Mouse (Mus musculus): ENCODE data around the gene Cped1. TPM values are rescaled to one million over a fixed set of nuclear protein-coding genes. Genes with fewer than 3 reads are reported as not detected.

The Cped1 gene
- polyA plus RNA-seq, 1 experiment from 2014 or later = 3.2 TPM

- no peak overlapping the region for H3K4me3 ChIP-seq (replicated peaks; ENCODE audit: low read length)
- 93% methylated on average over 12 of the region's 12 CpGs for WGBS
Measured at GRCm38 (mm10) chr6:22010258-22010657, 24.5 kb downstream of the Cped1 start.

GRCm38 (mm10) chr6:22010761-22011281 is 25.1 kb downstream of the Cped1 start:
- no peaks in the 10 kb centered on the region for H3K27me3 ChIP-seq (replicated peaks; ENCODE audit: control insufficient read depth, insufficient read depth, low read length)
- H3K4me1 ChIP-seq (replicated peaks; ENCODE audit: control insufficient read depth, insufficient read depth, low read length) = no peaks in the 10 kb centered on the region
- H3K9me3 ChIP-seq (ENCODE audit: control insufficient read depth, low read length) = no peaks in the 10 kb centered on the region
- no peak overlapping the region for H3K4me2 ChIP-seq (ENCODE audit: low read length)
- 94% methylated on average over 11 of the region's 11 CpGs for WGBS
- no peak overlapping the region for H3K9ac ChIP-seq (replicated peaks; ENCODE audit: low read depth, low read length)
- no peaks in the 10 kb centered on the region for H3K36me3 ChIP-seq (ENCODE audit: control insufficient read depth, insufficient read depth)
- no peak for ATAC-seq
- H3K27ac ChIP-seq (ENCODE audit: low read length) = no peak overlapping the region
- no peak overlapping the region for H3K4me3 ChIP-seq (replicated peaks; ENCODE audit: low read length)

More at GRCm38 (mm10) chr6:22010258-22010657, 24.5 kb downstream of the Cped1 start:
- Histone ChIP-seq H3K36me3 (ENCODE audit: control insufficient read depth, insufficient read depth) (no peaks in the 10 kb centered on the region), H3K9ac (replicated peaks; ENCODE audit: low read depth, low read length) (no peak overlapping the region), H3K4me1 (replicated peaks; ENCODE audit: control insufficient read depth, insufficient read depth, low read length) (no peaks in the 10 kb centered on the region), H3K4me2 (ENCODE audit: low read length) (no peak overlapping the region), H3K9me3 (ENCODE audit: control insufficient read depth, low read length) (no peaks in the 10 kb centered on the region), H3K27ac (ENCODE audit: low read length) (no peak overlapping the region), H3K27me3 (replicated peaks; ENCODE audit: control insufficient read depth, insufficient read depth, low read length) (no peaks in the 10 kb centered on the region)
- no peak for ATAC-seq

DNA sequence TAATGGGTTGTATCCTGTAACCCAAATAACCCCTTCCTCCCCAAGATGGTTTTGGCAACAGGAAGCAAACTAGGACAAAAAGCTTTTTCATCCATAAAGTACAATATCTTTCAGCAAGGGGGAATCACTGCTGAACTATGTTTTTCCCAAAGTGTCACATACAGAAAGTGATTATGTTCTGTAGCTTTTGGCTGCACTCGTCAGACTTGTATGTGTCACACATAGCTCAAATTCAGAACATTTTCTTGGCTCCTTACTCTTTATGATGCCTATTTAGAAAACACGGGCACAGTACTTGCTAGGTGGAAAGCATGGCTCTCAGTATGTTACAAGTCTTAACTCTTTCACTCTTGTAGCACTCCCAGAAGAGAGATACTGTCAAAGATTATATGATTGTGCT is 25.8 kb downstream of the Cped1 start:
- no peak overlapping the region for H3K4me3 ChIP-seq (replicated peaks; ENCODE audit: low read length)
- H3K27me3 ChIP-seq (replicated peaks; ENCODE audit: control insufficient read depth, insufficient read depth, low read length) = no peaks in the 10 kb centered on the region
- no peak overlapping the region for H3K9ac ChIP-seq (replicated peaks; ENCODE audit: low read depth, low read length)
- H3K27ac ChIP-seq (ENCODE audit: low read length) = no peak overlapping the region
- H3K9me3 ChIP-seq (ENCODE audit: control insufficient read depth, low read length) = no peaks in the 10 kb centered on the region
- WGBS = 70% methylated on average over 2 of the region's 2 CpGs
- H3K36me3 ChIP-seq (ENCODE audit: control insufficient read depth, insufficient read depth) = no peaks in the 10 kb centered on the region
- no peak for ATAC-seq
- no peak overlapping the region for H3K4me2 ChIP-seq (ENCODE audit: low read length)
- H3K4me1 ChIP-seq (replicated peaks; ENCODE audit: control insufficient read depth, insufficient read depth, low read length) = no peaks in the 10 kb centered on the region

GRCm38 (mm10) chr6:22012099-22012498 is 26.4 kb downstream of the Cped1 start:
- Histone ChIP-seq H3K9ac (replicated peaks; ENCODE audit: low read depth, low read length) (no peak overlapping the region), H3K4me2 (ENCODE audit: low read length) (no peak overlapping the region), H3K27me3 (replicated peaks; ENCODE audit: control insufficient read depth, insufficient read depth, low read length) (no peaks in the 10 kb centered on the region), H3K4me3 (replicated peaks; ENCODE audit: low read length) (no peak overlapping the region), H3K27ac (ENCODE audit: low read length) (no peak overlapping the region), H3K4me1 (replicated peaks; ENCODE audit: control insufficient read depth, insufficient read depth, low read length) (no peaks in the 10 kb centered on the region), H3K9me3 (ENCODE audit: control insufficient read depth, low read length) (no peaks in the 10 kb centered on the region), H3K36me3 (ENCODE audit: control insufficient read depth, insufficient read depth) (no peaks in the 10 kb centered on the region)
- no peak for ATAC-seq
- 87% methylated on average over 5 of the region's 5 CpGs for WGBS

DNA sequence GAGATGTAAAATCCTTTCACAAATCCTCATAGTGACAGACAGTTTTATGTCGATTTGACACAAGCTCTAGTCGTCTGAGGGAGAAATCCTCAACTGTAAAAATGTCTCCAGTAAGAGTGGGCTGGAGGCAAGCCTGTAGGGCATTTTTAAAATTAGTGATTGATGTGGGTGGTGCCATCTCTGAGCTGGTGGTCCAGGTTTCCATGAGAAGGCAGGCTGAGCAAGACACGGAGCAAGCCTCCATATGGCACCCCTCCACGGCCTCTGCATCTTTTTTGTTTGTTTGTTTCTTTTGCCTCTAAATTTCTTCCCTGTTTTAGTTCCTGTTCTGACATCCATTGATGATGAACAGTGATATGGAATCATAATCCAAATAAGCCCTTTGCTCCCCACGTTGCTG is 26.8 kb downstream of the Cped1 start:
- Histone ChIP-seq H3K36me3 (ENCODE audit: control insufficient read depth, insufficient read depth) (no peaks in the 10 kb centered on the region), H3K9me3 (ENCODE audit: control insufficient read depth, low read length) (no peaks in the 10 kb centered on the region), H3K27ac (ENCODE audit: low read length) (no peak overlapping the region), H3K27me3 (replicated peaks; ENCODE audit: control insufficient read depth, insufficient read depth, low read length) (no peaks in the 10 kb centered on the region), H3K4me1 (replicated peaks; ENCODE audit: control insufficient read depth, insufficient read depth, low read length) (no peaks in the 10 kb centered on the region), H3K4me2 (ENCODE audit: low read length) (no peak overlapping the region), H3K4me3 (replicated peaks; ENCODE audit: low read length) (no peak overlapping the region), H3K9ac (replicated peaks; ENCODE audit: low read depth, low read length) (no peak overlapping the region)
- WGBS = 88% methylated on average over 5 of the region's 5 CpGs
- no peak for ATAC-seq

- 94% methylated on average over 3 of the region's 3 CpGs for WGBS
- no peak overlapping the region for H3K4me3 ChIP-seq (replicated peaks; ENCODE audit: low read length)
- H3K4me1 ChIP-seq (replicated peaks; ENCODE audit: control insufficient read depth, insufficient read depth, low read length) = no peaks in the 10 kb centered on the region
- no peak overlapping the region for H3K4me2 ChIP-seq (ENCODE audit: low read length)
- no peaks in the 10 kb centered on the region for H3K36me3 ChIP-seq (ENCODE audit: control insufficient read depth, insufficient read depth)
- no peak overlapping the region for H3K27ac ChIP-seq (ENCODE audit: low read length)
- no peak for ATAC-seq
- H3K9ac ChIP-seq (replicated peaks; ENCODE audit: low read depth, low read length) = no peak overlapping the region
- H3K27me3 ChIP-seq (replicated peaks; ENCODE audit: control insufficient read depth, insufficient read depth, low read length) = no peaks in the 10 kb centered on the region
- H3K9me3 ChIP-seq (ENCODE audit: control insufficient read depth, low read length) = no peaks in the 10 kb centered on the region
Measured at GRCm38 (mm10) chr6:22013394-22013793, 27.7 kb downstream of the Cped1 start.

DNA sequence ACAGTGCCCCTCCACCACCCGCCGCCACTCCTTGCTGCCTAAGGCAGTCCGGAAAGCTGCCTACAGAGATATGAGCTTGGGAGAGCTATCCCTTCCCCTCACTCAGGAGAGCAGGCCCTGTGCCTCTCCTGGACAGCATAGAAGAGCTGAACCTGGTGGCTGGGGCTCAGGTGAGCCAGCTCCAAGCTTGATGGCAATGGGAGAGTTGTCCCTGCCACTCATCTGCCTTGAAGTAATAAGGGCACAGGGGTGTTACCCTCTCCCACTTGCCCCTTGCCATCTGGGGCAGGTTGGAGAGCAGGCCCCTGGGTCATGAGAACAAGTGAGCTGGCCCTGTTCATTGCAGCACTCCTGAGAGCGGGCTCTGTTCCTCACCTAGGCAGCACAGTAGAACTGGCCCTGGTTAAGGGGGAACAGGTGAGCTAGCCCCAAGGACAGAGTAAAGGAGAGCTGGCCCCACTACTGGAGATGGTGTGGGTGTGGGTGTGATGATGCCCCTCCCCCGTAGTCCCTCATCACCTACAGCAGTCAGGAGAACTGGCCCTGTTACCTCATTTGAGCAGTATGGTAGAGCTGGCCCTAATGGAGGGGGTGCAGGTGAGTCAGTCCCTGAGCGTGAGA is 28.7 kb downstream of the Cped1 start:
- H3K27me3 ChIP-seq (replicated peaks; ENCODE audit: control insufficient read depth, insufficient read depth, low read length) = no peaks in the 10 kb centered on the region
- WGBS = 94% methylated on average over 6 of the region's 6 CpGs
- H3K4me3 ChIP-seq (replicated peaks; ENCODE audit: low read length) = no peak overlapping the region
- no peaks in the 10 kb centered on the region for H3K9me3 ChIP-seq (ENCODE audit: control insufficient read depth, low read length)
- no peak overlapping the region for H3K4me2 ChIP-seq (ENCODE audit: low read length)
- no peak overlapping the region for H3K9ac ChIP-seq (replicated peaks; ENCODE audit: low read depth, low read length)
- no peak overlapping the region for H3K27ac ChIP-seq (ENCODE audit: low read length)
- H3K36me3 ChIP-seq (ENCODE audit: control insufficient read depth, insufficient read depth) = no peaks in the 10 kb centered on the region
- no peak for ATAC-seq
- no peaks in the 10 kb centered on the region for H3K4me1 ChIP-seq (replicated peaks; ENCODE audit: control insufficient read depth, insufficient read depth, low read length)

DNA sequence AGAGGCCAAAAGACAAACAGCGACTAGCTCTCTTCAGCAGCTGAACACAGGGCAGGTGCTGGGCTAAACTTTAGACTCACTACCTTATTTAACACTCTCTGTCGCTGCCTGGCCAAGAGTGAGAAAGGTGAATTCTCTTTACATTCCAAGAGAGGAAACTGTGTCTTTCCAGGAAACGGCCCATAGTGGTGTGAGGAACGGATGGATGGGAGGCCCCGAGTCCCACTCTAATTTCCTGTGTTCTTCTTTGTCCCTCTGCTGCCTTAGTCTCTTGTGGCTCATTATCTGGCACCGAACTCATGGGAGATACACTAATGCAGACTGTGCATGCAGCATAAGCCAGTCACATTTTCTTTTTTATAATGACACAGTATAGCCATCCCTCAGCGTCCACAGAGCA is 31.9 kb downstream of the Cped1 start:
- 66% methylated on average over 7 of the region's 7 CpGs for WGBS
- H3K36me3 ChIP-seq (ENCODE audit: control insufficient read depth, insufficient read depth) = no peaks in the 10 kb centered on the region
- H3K9ac ChIP-seq (replicated peaks; ENCODE audit: low read depth, low read length) = no peak overlapping the region
- no peak for ATAC-seq
- no peak overlapping the region for H3K27ac ChIP-seq (ENCODE audit: low read length)
- H3K4me2 ChIP-seq (ENCODE audit: low read length) = no peak overlapping the region
- no peaks in the 10 kb centered on the region for H3K4me1 ChIP-seq (replicated peaks; ENCODE audit: control insufficient read depth, insufficient read depth, low read length)
- no peaks in the 10 kb centered on the region for H3K9me3 ChIP-seq (ENCODE audit: control insufficient read depth, low read length)
- no peak overlapping the region for H3K4me3 ChIP-seq (replicated peaks; ENCODE audit: low read length)
- H3K27me3 ChIP-seq (replicated peaks; ENCODE audit: control insufficient read depth, insufficient read depth, low read length) = no peaks in the 10 kb centered on the region

DNA sequence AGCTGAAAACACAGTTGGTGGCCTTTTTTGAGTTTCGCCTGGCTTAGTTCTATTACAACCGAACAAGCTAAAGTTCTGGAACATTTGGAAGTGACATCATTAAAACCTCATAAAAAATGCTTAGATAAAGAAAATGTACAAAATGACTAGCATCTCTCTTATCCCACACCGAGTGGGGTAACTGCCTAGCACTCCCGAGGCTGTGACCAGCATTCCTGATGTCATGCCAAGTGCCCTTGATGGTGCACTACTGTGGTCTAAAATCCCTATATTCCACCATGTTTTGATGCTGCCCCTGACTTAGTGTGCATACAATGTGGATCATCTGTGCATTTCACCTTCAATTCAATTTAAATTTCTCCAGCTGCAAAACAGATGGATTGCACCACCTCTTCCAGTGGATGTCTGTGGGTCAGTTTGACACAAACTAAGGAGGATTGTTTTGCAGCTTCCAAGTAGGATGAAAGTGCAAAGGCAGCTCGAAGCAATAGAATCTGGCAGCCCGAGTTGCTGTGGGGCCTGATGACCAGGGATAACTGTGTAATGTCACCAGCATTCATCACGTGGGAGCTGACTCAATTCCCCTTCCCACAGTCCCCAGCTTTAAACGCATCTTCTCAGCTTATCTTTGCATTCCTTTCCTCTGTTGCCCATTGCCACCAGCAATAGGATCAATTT is 33.2 kb downstream of the Cped1 start:
- H3K36me3 ChIP-seq (ENCODE audit: control insufficient read depth, insufficient read depth) = no peaks in the 10 kb centered on the region
- 79% methylated on average over 8 of the region's 8 CpGs for WGBS
- no peaks in the 10 kb centered on the region for H3K4me1 ChIP-seq (replicated peaks; ENCODE audit: control insufficient read depth, insufficient read depth, low read length)
- ATAC-seq = no peak
- H3K4me3 ChIP-seq (replicated peaks; ENCODE audit: low read length) = no peak overlapping the region
- H3K9me3 ChIP-seq (ENCODE audit: control insufficient read depth, low read length) = no peaks in the 10 kb centered on the region
- H3K27ac ChIP-seq (ENCODE audit: low read length) = no peak overlapping the region
- no peaks in the 10 kb centered on the region for H3K27me3 ChIP-seq (replicated peaks; ENCODE audit: control insufficient read depth, insufficient read depth, low read length)
- no peak overlapping the region for H3K9ac ChIP-seq (replicated peaks; ENCODE audit: low read depth, low read length)
- H3K4me2 ChIP-seq (ENCODE audit: low read length) = no peak overlapping the region

Data from forebrain, embryonic 16.5 days (tissue).